Mouse (Mus musculus) hematopoietic stem cell, adult 5-6 weeks (primary cell): ENCODE measurements around the gene Fam71b. TPM values are rescaled to one million over a fixed set of nuclear protein-coding genes. Genes with fewer than 3 reads are reported as not detected.

Experiments used
- ATAC-seq, 2 experiments: fragments of 125-278 bp in 1 of 2; replicated peaks in 1 of 2; 2 replicates each; pipeline ENCODE4 v1.8.0; 2016 to 2017; ENCODE audit warnings: inconsistent platforms in 2 of 2, mild to moderate bottlenecking in 2 of 2, moderate number of reproducible peaks in 2 of 2, low read depth in 1 of 2, moderate TSS enrichment in 1 of 2; ENCODE audit not compliant: low FRiP score in 2 of 2, poor library complexity in 2 of 2, severe bottlenecking in 2 of 2, insufficient read depth in 1 of 2, low TSS enrichment in 1 of 2
- total RNA-seq: library from RNA; stranded (forward); fragments of 172-1452, 232-1000 nt; gene quantifications from 2 replicates; pipeline ENCODE4 v1.2.3, GENCODE M21; 2017

Fam71b gene
- total RNA-seq, 1 experiment from 2014 or later, result not detected

GRCm38 (mm10) chr11:46377819-46378782 lies 18.3 kb upstream of the Fam71b start:
- peak; percentile 19 to 52; a peak in 1 of 4 replicates for ATAC-seq

GRCm38 (mm10) chr11:46380097-46380675 lies 16.2 kb upstream of the Fam71b start:
- ATAC-seq, result peak in 1 of 2 experiments; percentile 50; a peak in 1 of 4 replicates

GRCm38 (mm10) chr11:46382466-46382865 lies 13.9 kb upstream of the Fam71b start:
- ATAC-seq, result no peak

- no peak for ATAC-seq
These were observed 11.4 kb upstream of the Fam71b start for GRCm38 (mm10) chr11:46384925-46385324.

- ATAC-seq, result no peak
These were observed 9.8 kb upstream of the Fam71b start for GRCm38 (mm10) chr11:46386556-46386955.

GRCm38 (mm10) chr11:46387061-46387460 lies 9.3 kb upstream of the Fam71b start:
- ATAC-seq, result no peak

GRCm38 (mm10) chr11:46388438-46388837 lies 7.9 kb upstream of the Fam71b start:
- no peak for ATAC-seq

- ATAC-seq, result peak; percentile 83
These were observed 6.8 kb upstream of the Fam71b start, which contains the start of gene Itk for GRCm38 (mm10) chr11:46389336-46390117. Gene Itk, minus strand, starts transcription at chr11:46389515.

- ATAC-seq, result no peak
These were observed 5.7 kb upstream of the Fam71b start for GRCm38 (mm10) chr11:46390621-46391020.

GRCm38 (mm10) chr11:46392890-46393289 lies 3.5 kb upstream of the Fam71b start:
- ATAC-seq, result no peak

GRCm38 (mm10) chr11:46393413-46393812 lies 2.9 kb upstream of the Fam71b start:
- no peak for ATAC-seq

- no peak for ATAC-seq
These were observed 1.3 kb upstream of the Fam71b start for GRCm38 (mm10) chr11:46395088-46395487.

GRCm38 (mm10) chr11:46395698-46396097 lies 661 bp upstream of the Fam71b start:
- ATAC-seq, result no peak

GRCm38 (mm10) chr11:46396860-46397179 lies 461 bp downstream of the Fam71b start:
- no peak for ATAC-seq

- ATAC-seq, result no peak
These were observed 1.5 kb downstream of the Fam71b start for GRCm38 (mm10) chr11:46397900-46398299.

GRCm38 (mm10) chr11:46398473-46398872 lies 2.1 kb downstream of the Fam71b start:
- ATAC-seq, result no peak

GRCm38 (mm10) chr11:46398933-46399383 lies 2.6 kb downstream of the Fam71b start:
- peak; percentile 78 to 80 for ATAC-seq

GRCm38 (mm10) chr11:46401555-46401954 lies 5.2 kb downstream of the Fam71b start:
- no peak for ATAC-seq
